In genomic region chr5:52335590-52335989, GRCm38 (mm10) we compare ENCODE assay signal across 26 mouse cellular contexts. TPM values are rescaled to one million over a fixed set of nuclear protein-coding genes. Genes with fewer than 3 reads are reported as not detected.
A peak's percentile ranks its signal among the peaks of the same experiment; 100 is the strongest.
DNase-seq lines count a peak whose midpoint lies in the region; ATAC-seq and TF ChIP-seq lines count a peak whose summit lies in the region.
"Had no signal": no experiment of that assay in that cellular context is flagged by ENCODE, and none has a peak within 500 bp of the region (broad histone marks: within the 10 kb centered on the region; RNA-seq: fewer than 3 reads in every experiment).

No protein-coding gene starts in this region.

- TF ChIP-seq EP300 in liver, postnatal 0 days (IDR thresholded peaks at IDR 0.05; ENCODE audit: low read depth): no peak

- DNase-seq in adrenal gland, postnatal 10 days: peak; percentile 38
- DNase-seq in adrenal gland, adult 2 months: no peak
- DNase-seq in liver, postnatal 0 days: peak; percentile 66
- peak; percentile 37 for DNase-seq in lung, adult 2 months
- DNase-seq in lung, postnatal 36 days: peak; percentile 73
- DNase-seq in ovary, postnatal 10 days (ENCODE audit: low spot score): no peak
- DNase-seq in right cerebral cortex, postnatal 4 days: no peak
- DNase-seq: cerebellum, adult 8-10 months; gastrocnemius, adult 2 months; heart, adult 2 months; liver, embryonic 13.5 days; right cerebral cortex, postnatal 14 days; thymus, adult 18-20 months had no signal

- no peaks in the 10 kb centered on the region for H3K4me1 ChIP-seq in liver, postnatal 0 days (ENCODE audit: insufficient read depth)
- H3K4me1 ChIP-seq in liver, embryonic 12.5 days: no peaks in the 10 kb centered on the region
- no peaks in the 10 kb centered on the region; the same call in 1 of the 2 replicates for H3K4me1 ChIP-seq in lung, adult 2 months (ENCODE audit: control insufficient read depth, insufficient read depth, low read length)
- H3K4me1 ChIP-seq: heart, embryonic 15.5 days; limb, embryonic 10.5 days; midbrain, embryonic 12.5 days; stomach, embryonic 15.5 days had no signal

- ATAC-seq in liver, postnatal 0 days: peak; percentile 64
- ATAC-seq in liver, embryonic 12.5 days: no peak
- ATAC-seq: activated CD4-positive, CD25-positive, alpha-beta regulatory T cell, adult 4 months; CD4-positive, CD25-positive, alpha-beta regulatory T cell, adult 4 months had no signal

- H3K27ac ChIP-seq in liver, postnatal 0 days (ENCODE audit: low read depth): no peak overlapping the region
- no peak overlapping the region for H3K27ac ChIP-seq in liver, embryonic 12.5 days
- H3K27ac ChIP-seq: forebrain, embryonic 12.5 days; gastrocnemius, adult 2 months; heart, adult 2 months; heart, embryonic 15.5 days; kidney, postnatal 0 days; limb, embryonic 10.5 days; liver, embryonic 13.5 days; midbrain, embryonic 12.5 days; neural tube, embryonic 13.5 days; stomach, embryonic 15.5 days had no signal

- 51% methylated on average over 3 of the region's 3 CpGs for WGBS in liver, postnatal 0 days (ENCODE audit: insufficient replicate concordance)
- WGBS in liver, embryonic 12.5 days (ENCODE audit: insufficient replicate concordance): 58% methylated on average over 3 of the region's 3 CpGs
- 47% methylated on average over 3 of the region's 3 CpGs for WGBS in lung, adult 2 months

- no peak overlapping the region for H3K4me2 ChIP-seq in liver, postnatal 0 days (ENCODE audit: low read depth, low read length)
- no peak overlapping the region for H3K4me2 ChIP-seq in liver, embryonic 12.5 days
- H3K4me2 ChIP-seq: forebrain, embryonic 12.5 days; heart, embryonic 15.5 days; liver, embryonic 13.5 days; midbrain, embryonic 12.5 days; neural tube, embryonic 13.5 days; stomach, embryonic 15.5 days had no signal

- H3K9ac ChIP-seq in liver, postnatal 0 days (replicated peaks): no peak overlapping the region
- no peak overlapping the region for H3K9ac ChIP-seq in liver, embryonic 12.5 days
- H3K9ac ChIP-seq: forebrain, embryonic 12.5 days; heart, embryonic 15.5 days; liver, embryonic 13.5 days; midbrain, embryonic 12.5 days; neural tube, embryonic 13.5 days; stomach, embryonic 15.5 days had no signal

- no peak for TF ChIP-seq CTCF in liver, postnatal 0 days (IDR thresholded peaks at IDR 0.05; ENCODE audit: low read depth)
- no peak for TF ChIP-seq CTCF in lung, adult 2 months (IDR thresholded peaks at IDR 0.05; ENCODE audit: insufficient read depth, low read length)

- no peaks in the 10 kb centered on the region for H3K9me3 ChIP-seq in liver, postnatal 0 days (ENCODE audit: low read length)
- no peaks in the 10 kb centered on the region for H3K9me3 ChIP-seq in liver, embryonic 12.5 days (replicated peaks)
- H3K9me3 ChIP-seq: forebrain, embryonic 12.5 days; heart, embryonic 15.5 days; limb, embryonic 10.5 days; liver, embryonic 13.5 days; midbrain, embryonic 12.5 days; neural tube, embryonic 13.5 days; stomach, embryonic 15.5 days had no signal

- no peaks in the 10 kb centered on the region for H3K36me3 ChIP-seq in liver, postnatal 0 days (replicated peaks; ENCODE audit: insufficient read depth, low read length)
- no peaks in the 10 kb centered on the region for H3K36me3 ChIP-seq in liver, embryonic 12.5 days
- H3K36me3 ChIP-seq: forebrain, embryonic 12.5 days; heart, embryonic 15.5 days; limb, embryonic 10.5 days; liver, embryonic 13.5 days; midbrain, embryonic 12.5 days; neural tube, embryonic 13.5 days; stomach, embryonic 15.5 days had no signal

- no peak for TF ChIP-seq POLR2A in lung, adult 2 months (IDR thresholded peaks at IDR 0.05; ENCODE audit: borderline replicate concordance, extremely low read depth, low read depth, low read length)

- H3K27me3 ChIP-seq in liver, postnatal 0 days (ENCODE audit: insufficient read depth, low read length): no peaks in the 10 kb centered on the region
- no peaks in the 10 kb centered on the region; the same call in 1 of the 2 replicates for H3K27me3 ChIP-seq in liver, embryonic 12.5 days (replicated peaks)
- H3K27me3 ChIP-seq: forebrain, embryonic 12.5 days; heart, embryonic 15.5 days; liver, embryonic 13.5 days; midbrain, embryonic 12.5 days; neural tube, embryonic 13.5 days; stomach, embryonic 15.5 days had no signal

- no peak overlapping the region for H3K4me3 ChIP-seq in liver, postnatal 0 days (ENCODE audit: low read depth, low read length)
- no peak overlapping the region for H3K4me3 ChIP-seq in liver, embryonic 12.5 days
- H3K4me3 ChIP-seq in lung, adult 2 months (replicated peaks; ENCODE audit: extremely low read depth, low read depth, low read length): no peak overlapping the region
- H3K4me3 ChIP-seq: forebrain, embryonic 12.5 days; gastrocnemius, adult 2 months; heart, adult 2 months; heart, embryonic 15.5 days; limb, embryonic 10.5 days; liver, embryonic 13.5 days; midbrain, embryonic 12.5 days; neural tube, embryonic 13.5 days; stomach, embryonic 15.5 days had no signal

RNA-seq across cellular contexts. Expression of gene Sod3, which starts 28.0 kb away (rescaled TPM):
- 10 to 100 TPM; 54.5 to 68.5 TPM for total RNA-seq in adrenal gland, postnatal 10 days (2021)
- total RNA-seq in adrenal gland, adult 2 months (2021): 100 to 1,000 TPM; 202 to 244 TPM
- 519 and 587 TPM in 2 replicates for polyA plus RNA-seq in adrenal gland, adult 2 months (2012; rRNA removed)
- 19.5 and 23.0 TPM in 2 replicates for polyA plus RNA-seq in liver, postnatal 0 days (2015; fragmentation: Nextera tagmentation; extraction: Ambion mirVana)
- 1.9 and 2.0 TPM in 2 replicates for polyA plus RNA-seq in liver, embryonic 12.5 days (2016; fragmentation: Nextera tagmentation; extraction: Ambion mirVana)
- polyA plus RNA-seq in lung, adult 2 months (2012; rRNA removed): 293 and 326 TPM in 2 replicates
- total RNA-seq: ES-E14; hematopoietic stem cell, adult 5-6 weeks; megakaryocyte progenitor cell, adult 5-6 weeks had no signal
- polyA plus RNA-seq: CD4-positive, CD25-positive, alpha-beta regulatory T cell, adult 4 months; limb, embryonic 10.5 days had no signal

Comparison
In these comparisons a context has a peak if more than half of its experiments do, and no peak if none do; other contexts are left out.
1. DNase-seq: peak in adrenal gland, postnatal 10 days (single experiment), liver, postnatal 0 days (single experiment), lung, adult 2 months (single experiment) and lung, postnatal 36 days (single experiment); none in adrenal gland, adult 2 months (single experiment), ovary, postnatal 10 days (single experiment) and right cerebral cortex, postnatal 4 days (single experiment).
2. RNA of gene Sod3, which starts 28.0 kb away (polyA plus RNA-seq): 519 to 587 TPM in adrenal gland, adult 2 months and 293 to 326 TPM in lung, adult 2 months; 19.5 to 23.0 TPM in liver, postnatal 0 days and 1.9 to 2.0 TPM in liver, embryonic 12.5 days; every median in the first group is over 10 times any median in the second.